Mouse (Mus musculus): ENCODE results near the gene Hjurp. TPM values are rescaled to one million over a fixed set of nuclear protein-coding genes. Genes with fewer than 3 reads are reported as not detected.

The Hjurp gene
- polyA plus RNA-seq, 1 experiment from 2014 or later = 225 TPM

DNA sequence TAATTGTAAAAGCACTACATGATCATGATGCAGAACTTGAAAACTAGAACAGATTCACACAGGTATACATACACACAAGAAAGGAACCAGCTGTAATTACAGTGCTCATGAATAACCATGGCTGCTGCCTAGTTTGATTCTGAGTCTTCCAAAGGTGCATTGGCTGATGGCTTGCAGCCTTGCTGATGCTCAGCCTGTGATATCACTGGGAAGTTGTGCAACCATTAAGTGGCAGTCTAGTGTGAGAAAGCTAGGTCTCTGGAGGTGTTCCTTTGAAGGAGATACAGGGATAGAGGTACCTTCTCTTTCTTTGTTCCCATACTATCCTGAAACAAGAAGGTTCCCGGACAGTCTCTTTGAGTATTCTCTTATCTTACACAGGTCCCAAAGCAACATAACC lies 58.4 kb downstream of the Hjurp start:
- H3K27ac ChIP-seq (ENCODE audit: low read depth) = no peak overlapping the region
- H3K36me3 ChIP-seq (ENCODE audit: insufficient read depth) = no peaks in the 10 kb centered on the region
- H3K27me3 ChIP-seq (ENCODE audit: insufficient read depth, low read length) = no peaks in the 10 kb centered on the region
- H3K9ac ChIP-seq = no peak overlapping the region
- WGBS = 18% methylated on average over 1 of the region's 1 CpGs
- no peak for ATAC-seq (ENCODE audit: insufficient read depth)
- no peak for TF ChIP-seq CTCF (IDR thresholded peaks at IDR 0.05; ENCODE audit: low read depth)
- H3K4me3 ChIP-seq (ENCODE audit: low read depth, low read length) = no peak overlapping the region
- no peak overlapping the region for H3K4me2 ChIP-seq
- peak; percentile 8 for DNase-seq
- peaks cover 38% of the 10 kb centered on the region for H3K9me3 ChIP-seq (ENCODE audit: low read depth, low read length)
- H3K4me1 ChIP-seq (ENCODE audit: insufficient read depth) = no peaks in the 10 kb centered on the region

DNA sequence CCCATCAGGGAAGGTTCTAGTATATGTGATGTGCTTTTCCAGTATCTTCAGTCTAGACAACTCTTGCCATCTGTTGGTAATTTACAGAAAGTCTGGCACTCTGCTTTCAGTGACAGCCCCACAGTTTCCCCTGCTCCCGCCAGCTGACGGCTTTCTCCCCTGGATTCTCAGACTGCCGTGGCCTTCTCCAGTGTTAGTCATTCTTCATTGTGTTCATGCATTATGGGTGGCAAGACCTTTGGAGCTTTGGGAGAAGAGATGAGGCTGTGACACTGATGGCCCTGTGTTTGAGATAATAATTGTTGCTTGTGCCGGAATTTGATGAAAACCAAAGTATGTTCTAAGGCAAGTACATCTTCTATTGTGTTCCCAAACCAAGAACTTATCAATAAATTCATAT lies 58.8 kb downstream of the Hjurp start:
- DNase-seq = no peak

DNA sequence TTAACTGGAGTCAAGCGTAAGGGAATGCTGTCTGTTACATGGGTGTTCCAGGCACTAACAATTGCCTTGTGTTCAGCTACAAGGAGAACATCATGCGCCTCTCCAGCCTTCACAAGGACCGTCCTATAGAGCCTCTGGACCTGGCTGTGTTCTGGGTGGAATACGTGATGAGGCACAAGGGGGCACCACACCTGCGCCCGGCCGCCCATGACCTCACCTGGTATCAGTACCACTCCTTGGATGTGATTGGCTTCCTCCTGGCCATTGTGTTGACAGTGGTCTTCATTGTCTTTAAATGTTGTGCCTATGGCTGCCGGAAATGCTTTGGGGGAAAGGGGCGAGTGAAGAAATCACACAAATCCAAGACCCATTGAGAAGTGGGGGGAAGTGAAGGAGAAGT lies 59.4 kb downstream of the Hjurp start:
- no peak overlapping the region for H3K27ac ChIP-seq (ENCODE audit: low read depth)
- H3K9ac ChIP-seq = no peak overlapping the region
- peaks cover 48% of the 10 kb centered on the region for H3K9me3 ChIP-seq (ENCODE audit: low read depth, low read length)
- no peaks in the 10 kb centered on the region for H3K36me3 ChIP-seq (ENCODE audit: insufficient read depth)
- H3K4me1 ChIP-seq (ENCODE audit: insufficient read depth) = no peaks in the 10 kb centered on the region
- no peak for TF ChIP-seq CTCF (IDR thresholded peaks at IDR 0.05; ENCODE audit: low read depth)
- H3K27me3 ChIP-seq (ENCODE audit: insufficient read depth, low read length) = no peaks in the 10 kb centered on the region
- H3K4me3 ChIP-seq (ENCODE audit: low read depth, low read length) = no peak overlapping the region
- ATAC-seq (ENCODE audit: insufficient read depth) (no peak), DNase-seq (peak; percentile 11)
- no peak overlapping the region for H3K4me2 ChIP-seq
- WGBS = 71% methylated on average over 9 of the region's 9 CpGs

More for the DNA sequence above, 58.8 kb downstream of the Hjurp start:
- H3K4me3 ChIP-seq (ENCODE audit: low read depth, low read length) = no peak overlapping the region
- no peaks in the 10 kb centered on the region for H3K4me1 ChIP-seq (ENCODE audit: insufficient read depth)
- no peak overlapping the region for H3K4me2 ChIP-seq
- H3K9ac ChIP-seq = no peak overlapping the region
- H3K9me3 ChIP-seq (ENCODE audit: low read depth, low read length) = peaks cover 43% of the 10 kb centered on the region
- 49% methylated on average over 4 of the region's 4 CpGs for WGBS
- no peaks in the 10 kb centered on the region for H3K36me3 ChIP-seq (ENCODE audit: insufficient read depth)
- H3K27ac ChIP-seq (ENCODE audit: low read depth) = no peak overlapping the region
- TF ChIP-seq CTCF (IDR thresholded peaks at IDR 0.05; ENCODE audit: low read depth) = no peak
- H3K27me3 ChIP-seq (ENCODE audit: insufficient read depth, low read length) = no peaks in the 10 kb centered on the region
- no peak for ATAC-seq (ENCODE audit: insufficient read depth)

DNA sequence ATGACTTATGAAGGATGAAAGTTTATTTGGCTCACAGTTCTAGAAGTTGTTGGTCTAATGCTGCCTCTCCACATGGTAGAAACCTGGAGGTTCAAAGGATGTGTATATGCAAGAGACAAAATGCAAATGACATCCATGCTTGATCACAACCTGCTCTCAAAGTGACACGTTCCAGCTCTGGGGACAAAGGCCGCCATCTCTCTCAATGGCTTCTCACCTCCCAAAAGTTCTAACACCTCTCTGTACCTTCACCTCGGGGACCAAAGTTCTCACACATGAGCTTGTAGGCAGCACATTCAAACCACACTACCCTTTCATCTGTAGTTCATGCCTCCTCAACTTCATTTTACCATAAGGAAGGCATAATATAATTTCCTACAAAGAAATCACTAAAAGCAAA lies 59.9 kb downstream of the Hjurp start:
- no peaks in the 10 kb centered on the region for H3K27me3 ChIP-seq (ENCODE audit: insufficient read depth, low read length)
- no peak overlapping the region for H3K4me2 ChIP-seq
- H3K36me3 ChIP-seq (ENCODE audit: insufficient read depth) = no peaks in the 10 kb centered on the region
- no peak overlapping the region for H3K9ac ChIP-seq
- WGBS = 40% methylated on average over 3 of the region's 3 CpGs
- ATAC-seq (ENCODE audit: insufficient read depth) (no peak), DNase-seq (no peak)
- H3K27ac ChIP-seq (ENCODE audit: low read depth) = no peak overlapping the region
- no peaks in the 10 kb centered on the region for H3K4me1 ChIP-seq (ENCODE audit: insufficient read depth)
- peaks cover 53% of the 10 kb centered on the region for H3K9me3 ChIP-seq (ENCODE audit: low read depth, low read length)
- TF ChIP-seq CTCF (IDR thresholded peaks at IDR 0.05; ENCODE audit: low read depth) = no peak
- H3K4me3 ChIP-seq (ENCODE audit: low read depth, low read length) = no peak overlapping the region

DNA sequence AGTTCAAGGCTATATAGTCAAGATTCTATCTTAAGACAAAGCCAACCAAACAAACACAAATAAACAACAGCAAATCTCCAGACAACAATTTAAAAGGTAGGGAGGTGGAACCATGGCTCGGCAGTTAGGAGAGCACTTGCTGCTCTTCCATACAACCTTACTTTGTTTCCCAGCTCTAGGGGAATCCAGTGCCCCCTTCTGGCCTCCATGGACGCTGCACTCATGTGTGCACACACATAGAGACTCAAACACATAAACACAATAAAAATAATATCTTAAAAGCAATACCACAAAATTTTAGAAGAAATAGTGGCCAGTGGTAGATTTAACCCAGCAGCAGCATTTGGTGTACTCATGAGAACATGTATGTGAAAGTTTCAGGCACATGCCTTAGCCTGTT lies 60.3 kb downstream of the Hjurp start:
- no peaks in the 10 kb centered on the region for H3K4me1 ChIP-seq (ENCODE audit: insufficient read depth)
- WGBS = 60% methylated on average over 2 of the region's 2 CpGs
- no peak overlapping the region for H3K4me3 ChIP-seq (ENCODE audit: low read depth, low read length)
- no peaks in the 10 kb centered on the region for H3K27me3 ChIP-seq (ENCODE audit: insufficient read depth, low read length)
- no peak for ATAC-seq (ENCODE audit: insufficient read depth)
- no peak overlapping the region for H3K9ac ChIP-seq
- DNase-seq = peak; percentile 13
- peak; percentile 34; the same call in 1 of the 2 replicates for TF ChIP-seq CTCF (IDR thresholded peaks at IDR 0.05; ENCODE audit: low read depth)
- peaks cover 55% of the 10 kb centered on the region for H3K9me3 ChIP-seq (ENCODE audit: low read depth, low read length)
- no peak overlapping the region for H3K27ac ChIP-seq (ENCODE audit: low read depth)
- no peaks in the 10 kb centered on the region for H3K36me3 ChIP-seq (ENCODE audit: insufficient read depth)
- H3K4me2 ChIP-seq = no peak overlapping the region

DNA sequence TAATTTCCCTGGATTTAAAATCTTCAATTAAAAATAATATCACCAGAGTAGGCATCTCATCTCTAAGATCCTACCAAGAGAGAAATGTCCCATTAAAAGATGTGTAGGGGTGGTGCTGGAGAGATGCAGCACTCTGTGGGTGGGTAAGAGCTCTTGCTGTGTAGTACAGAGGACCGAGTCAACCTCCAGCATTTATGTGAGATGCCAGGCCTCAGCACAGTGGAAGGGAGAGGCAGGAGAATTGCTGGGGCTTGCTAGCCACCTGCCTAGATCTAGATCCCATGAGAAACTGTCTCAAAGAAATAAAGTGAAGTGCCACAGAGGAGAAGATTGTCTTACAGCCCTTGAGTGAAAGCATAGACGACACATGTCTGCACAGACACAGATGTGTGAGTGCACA lies 60.9 kb downstream of the Hjurp start:
- ATAC-seq (ENCODE audit: insufficient read depth) = no peak
- Histone ChIP-seq H3K36me3 (ENCODE audit: insufficient read depth) (no peaks in the 10 kb centered on the region), H3K27me3 (ENCODE audit: insufficient read depth, low read length) (no peaks in the 10 kb centered on the region), H3K9me3 (ENCODE audit: low read depth, low read length) (peaks cover 58% of the 10 kb centered on the region), H3K4me2 (no peak overlapping the region), H3K9ac (no peak overlapping the region), H3K27ac (ENCODE audit: low read depth) (no peak overlapping the region), H3K4me1 (ENCODE audit: insufficient read depth) (no peaks in the 10 kb centered on the region), H3K4me3 (ENCODE audit: low read depth, low read length) (no peak overlapping the region)
- no peak for DNase-seq
- 61% methylated on average over 2 of the region's 2 CpGs for WGBS
- TF ChIP-seq CTCF (IDR thresholded peaks at IDR 0.05; ENCODE audit: low read depth) = no peak

DNA sequence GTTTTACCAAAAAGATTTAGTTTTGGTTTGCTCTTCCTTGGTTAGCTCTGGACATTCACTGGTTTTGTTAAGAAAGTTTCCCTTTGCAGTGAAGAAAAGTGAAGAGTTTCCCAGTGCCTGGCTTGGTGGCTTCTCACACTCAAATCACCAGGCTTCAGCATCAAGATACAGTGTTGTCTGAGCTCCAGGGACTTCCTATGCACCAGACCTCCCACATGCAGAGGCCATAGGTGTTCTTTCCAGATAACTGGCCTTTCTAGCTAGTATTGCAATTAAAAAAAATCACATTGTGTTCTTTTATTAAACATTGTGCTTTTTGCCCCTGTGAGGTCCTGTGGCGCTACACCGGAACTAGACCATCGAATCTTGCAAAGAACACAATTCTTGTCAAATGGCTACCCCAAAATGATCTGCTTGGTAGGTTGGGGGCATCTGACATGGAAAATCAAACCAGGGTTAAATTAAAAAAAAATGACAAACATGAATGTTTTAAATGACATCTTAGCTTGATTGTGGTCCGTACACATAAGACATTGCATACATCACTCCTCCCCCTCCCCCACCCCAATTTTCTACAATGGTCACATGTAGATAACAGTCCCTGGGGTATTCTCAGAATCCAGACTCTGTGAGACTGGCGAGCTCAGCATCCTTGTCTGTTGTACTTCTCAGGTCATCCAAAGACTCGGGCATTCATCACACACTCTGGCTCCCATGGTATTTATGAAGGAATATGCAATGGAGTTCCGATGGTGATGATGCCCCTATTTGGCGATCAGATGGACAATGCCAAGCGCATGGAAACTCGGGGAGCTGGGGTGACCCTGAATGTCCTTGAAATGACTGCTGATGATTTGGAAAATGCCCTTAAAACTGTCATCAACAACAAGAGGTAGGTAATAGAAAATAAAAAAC lies 61.7 kb downstream of the Hjurp start:
- Histone ChIP-seq H3K36me3 (ENCODE audit: insufficient read depth) (no peaks in the 10 kb centered on the region), H3K4me2 (no peak overlapping the region), H3K9me3 (ENCODE audit: low read depth, low read length) (peaks cover 62% of the 10 kb centered on the region), H3K4me3 (ENCODE audit: low read depth, low read length) (no peak overlapping the region), H3K4me1 (ENCODE audit: insufficient read depth) (no peaks in the 10 kb centered on the region), H3K27me3 (ENCODE audit: insufficient read depth, low read length) (no peaks in the 10 kb centered on the region), H3K9ac (no peak overlapping the region), H3K27ac (ENCODE audit: low read depth) (no peak overlapping the region)
- ATAC-seq (ENCODE audit: insufficient read depth) (0 out of 2 replicates have a peak, but pooled peaks have one; percentile 11), DNase-seq (peak; percentile 13)
- 68% methylated on average over 10 of the region's 10 CpGs for WGBS
- TF ChIP-seq CTCF (IDR thresholded peaks at IDR 0.05; ENCODE audit: low read depth) = no peak

Data from lung, embryonic 14.5 days (tissue).